Mouse (Mus musculus) retina, postnatal 1 day (tissue): ENCODE data around the gene Aipl1.

Source experiments
- DNase-seq: peaks from one replicate; pipeline ENCODE4 v3.0.0-alpha.2; 2012

The Aipl1 gene

DNA sequence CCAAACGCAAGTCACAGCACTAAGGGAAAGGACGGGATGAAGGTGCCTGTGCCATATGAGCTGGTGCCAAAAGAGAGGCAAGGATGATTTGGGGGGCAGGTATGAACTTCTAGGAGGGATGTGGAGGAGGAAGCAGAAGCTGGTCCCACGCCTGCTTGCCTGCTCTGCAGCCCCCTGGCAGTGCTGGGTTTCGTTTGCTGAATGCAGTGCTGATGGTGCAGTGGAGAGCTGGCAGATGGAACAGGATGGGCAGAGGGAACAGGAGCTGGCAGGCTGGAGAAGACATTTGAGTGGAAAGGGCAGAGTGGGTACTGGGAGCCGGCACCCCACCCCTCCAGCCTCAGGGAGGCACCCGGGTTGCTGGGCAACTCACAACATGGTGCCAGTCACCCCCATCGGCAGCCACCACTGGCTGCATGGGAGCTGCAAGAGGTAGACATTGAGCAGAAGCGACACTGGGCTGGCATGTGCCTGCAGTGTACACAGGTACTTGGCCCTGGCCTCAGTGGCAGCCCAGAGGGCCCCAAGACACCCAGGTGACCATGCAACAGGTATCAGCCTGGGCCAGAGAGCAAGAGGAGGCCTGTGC, 12.0 kb upstream of the Aipl1 start:
- no peak for DNase-seq

DNA sequence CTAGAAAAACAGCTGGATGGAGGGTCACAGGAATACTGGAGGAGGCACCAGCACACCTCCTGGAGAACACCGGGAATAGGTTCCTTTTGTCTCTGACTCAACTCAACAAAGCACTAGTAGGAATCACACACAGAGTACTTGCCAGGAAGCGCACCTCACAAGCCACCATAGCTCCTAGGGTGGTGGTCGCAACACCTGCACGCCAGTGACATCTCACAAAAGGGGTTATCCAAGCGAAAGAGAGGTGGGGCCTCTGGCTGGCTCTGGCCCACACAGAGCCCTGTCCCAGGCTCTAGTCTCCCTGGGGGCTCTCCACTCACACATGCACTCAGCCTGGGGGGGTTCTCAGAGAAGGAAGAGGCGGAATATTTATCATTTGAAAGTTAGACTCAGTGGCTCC, 11.4 kb upstream of the Aipl1 start:
- DNase-seq = no peak

DNA sequence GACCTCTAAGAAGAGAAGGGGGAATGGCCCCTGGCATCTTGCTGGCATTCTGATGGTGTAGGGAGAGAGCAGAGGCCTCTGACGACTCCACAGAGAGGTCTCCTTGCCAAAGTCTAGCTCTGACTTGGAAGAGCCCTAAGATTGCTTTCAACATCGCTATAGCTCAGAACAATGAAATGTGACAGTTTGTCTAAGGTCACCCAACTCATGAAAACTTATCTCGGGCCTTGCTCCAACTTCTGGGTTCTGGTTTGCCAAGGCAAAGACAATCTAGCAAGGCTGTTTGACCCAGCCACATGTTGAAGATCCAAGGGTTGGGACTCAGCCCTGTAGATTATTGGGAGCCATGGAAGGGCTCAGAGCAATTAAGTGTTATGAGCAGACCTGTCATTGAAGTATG, 6.9 kb upstream of the Aipl1 start:
- DNase-seq = no peak

DNA sequence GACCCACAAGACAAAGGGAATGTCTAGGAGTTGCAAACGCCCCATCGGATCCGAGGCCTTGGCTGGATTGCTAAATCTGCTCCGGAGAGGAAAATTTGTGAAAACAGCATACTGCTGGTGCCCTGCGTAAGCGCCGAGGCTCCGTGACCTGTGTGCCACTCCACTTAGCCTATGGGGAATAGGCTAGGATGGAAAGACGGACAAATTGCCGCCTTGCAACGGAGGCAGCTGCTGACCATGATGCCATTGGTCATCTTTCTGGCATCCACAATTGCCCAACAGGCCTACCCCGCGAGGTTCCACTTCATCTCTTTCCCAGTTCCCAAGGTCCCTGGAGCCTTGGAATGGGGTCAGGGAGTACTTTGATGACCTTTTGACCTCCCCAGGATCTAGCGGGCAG, 5.3 kb upstream of the Aipl1 start:
- DNase-seq = peak; percentile 36

DNA sequence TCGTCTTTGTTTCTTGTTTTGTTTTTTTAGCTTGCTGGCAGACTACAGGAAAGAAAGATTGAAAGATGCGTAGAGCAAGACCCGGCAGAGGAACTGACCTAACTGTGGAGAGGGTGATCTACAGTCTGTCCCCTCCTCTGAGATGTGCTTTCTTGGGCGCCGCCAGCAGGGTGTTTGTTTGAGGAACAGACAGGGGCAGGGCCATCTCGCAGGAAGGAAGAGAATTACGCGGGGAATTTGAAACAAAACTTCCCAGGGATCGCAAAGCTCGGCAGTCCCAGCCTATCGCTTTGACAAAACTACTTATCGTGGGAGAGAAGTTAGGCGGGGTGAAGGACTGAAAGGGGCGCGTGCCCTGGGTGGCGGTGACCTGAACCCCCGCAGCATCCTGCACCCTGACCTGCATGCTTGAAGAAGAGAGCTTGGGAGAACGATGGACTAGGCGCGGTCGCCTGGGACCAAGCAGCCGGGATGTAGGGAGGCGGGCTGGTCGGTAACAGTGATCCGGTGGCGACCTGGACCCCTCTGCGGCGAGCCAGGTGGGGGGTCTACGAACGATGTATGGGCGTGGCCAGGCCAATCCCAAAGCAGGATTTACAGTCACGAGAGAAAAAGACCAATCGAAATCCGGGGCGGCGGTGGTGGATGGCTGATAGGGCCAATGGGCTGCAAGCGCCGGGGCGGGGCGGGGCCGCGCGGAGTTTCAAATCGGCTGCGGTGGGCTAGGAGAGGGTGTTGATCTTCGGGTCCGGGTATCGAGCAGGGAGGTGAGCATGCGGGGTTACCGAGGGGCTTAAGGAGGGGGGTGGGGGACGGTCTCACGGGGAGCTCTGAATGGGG, 4.7 kb upstream of the Aipl1 start, which contains the start of gene Pimreg:
Gene Pimreg, plus strand, starts transcription at position 265 of the 840 bp plus-strand sequence.
- peak; percentile 95 for DNase-seq

DNA sequence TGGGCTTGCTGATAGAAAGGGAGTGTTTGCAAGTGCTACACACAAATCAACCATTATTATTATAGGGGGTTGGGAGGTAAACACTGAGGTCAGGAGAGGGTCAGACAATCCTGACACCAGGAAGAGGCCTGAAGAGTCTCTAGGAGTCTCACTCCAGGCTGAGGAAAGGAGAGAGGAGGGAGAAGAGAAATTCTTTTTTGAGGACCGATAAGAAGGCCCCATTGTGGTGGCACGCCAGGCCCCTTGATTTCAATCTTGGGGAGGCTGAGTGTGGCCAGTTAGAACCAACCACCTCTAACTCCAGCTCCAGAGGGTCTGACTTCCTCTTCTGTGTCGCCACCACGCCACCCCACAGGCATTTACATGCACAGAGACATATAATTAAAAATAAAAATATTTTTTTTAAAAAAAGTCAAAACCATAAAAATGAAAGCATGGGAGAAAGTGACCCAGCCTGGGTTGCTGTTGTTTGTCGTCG, 4.0 kb upstream of the Aipl1 start:
- DNase-seq = no peak

DNA sequence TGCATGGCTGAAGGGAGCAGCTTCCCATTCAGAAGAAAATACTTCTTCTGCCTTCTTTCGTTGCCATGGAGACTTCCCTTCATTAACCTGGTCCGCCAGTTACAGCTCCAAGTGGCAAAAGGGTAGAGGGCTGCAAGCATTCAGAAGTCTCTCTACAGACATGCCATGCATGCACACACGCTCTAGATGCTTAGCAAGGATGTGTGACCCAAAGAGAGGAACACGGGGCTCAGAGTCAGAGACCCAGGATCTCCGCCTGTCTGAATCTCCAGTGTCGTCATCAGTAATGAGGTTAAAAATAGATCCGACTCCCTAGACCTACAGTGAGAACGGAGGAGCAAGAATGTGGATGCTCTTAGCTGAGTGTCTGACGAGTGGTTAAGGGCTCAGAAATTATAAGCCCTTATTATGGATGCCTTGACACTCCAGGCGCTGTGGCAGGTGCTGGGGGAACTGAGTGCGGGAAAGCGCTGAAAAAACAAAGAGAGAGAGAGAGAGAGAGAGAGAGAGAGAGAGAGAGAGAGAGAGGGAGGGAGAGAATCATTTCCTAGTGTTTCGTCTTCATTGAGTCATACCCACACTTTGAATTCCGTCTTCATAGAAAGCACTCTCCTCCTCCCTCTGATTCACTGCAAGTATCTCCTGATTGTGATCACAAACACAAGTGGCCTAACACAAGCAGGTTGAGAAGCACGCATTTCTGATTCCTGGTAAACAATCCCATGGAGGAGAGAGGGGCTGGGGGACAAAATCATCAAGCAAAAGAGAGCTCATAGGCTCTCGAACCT, 2.5 kb upstream of the Aipl1 start:
- peak; percentile 55 for DNase-seq

DNA sequence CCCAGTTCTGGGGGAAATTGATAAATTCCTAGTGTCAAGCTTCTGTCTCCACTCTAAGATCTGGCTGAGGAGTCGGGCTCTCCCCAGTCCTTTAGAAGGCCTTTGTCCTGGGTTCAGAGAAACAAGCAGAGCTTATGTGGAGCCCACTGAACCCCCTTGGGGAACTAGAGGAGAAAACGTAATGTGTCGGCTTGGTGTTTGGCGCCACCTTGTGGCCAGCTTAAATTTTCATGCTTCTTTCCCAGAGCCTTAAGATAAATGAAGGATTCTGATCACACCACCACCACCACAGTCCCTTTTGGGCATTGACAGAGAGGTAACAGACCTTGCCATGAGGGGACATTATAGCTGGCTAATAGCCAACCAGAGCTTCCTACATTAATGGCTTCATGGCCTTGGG, 687 bp upstream of the Aipl1 start:
- DNase-seq = peak; percentile 90

DNA sequence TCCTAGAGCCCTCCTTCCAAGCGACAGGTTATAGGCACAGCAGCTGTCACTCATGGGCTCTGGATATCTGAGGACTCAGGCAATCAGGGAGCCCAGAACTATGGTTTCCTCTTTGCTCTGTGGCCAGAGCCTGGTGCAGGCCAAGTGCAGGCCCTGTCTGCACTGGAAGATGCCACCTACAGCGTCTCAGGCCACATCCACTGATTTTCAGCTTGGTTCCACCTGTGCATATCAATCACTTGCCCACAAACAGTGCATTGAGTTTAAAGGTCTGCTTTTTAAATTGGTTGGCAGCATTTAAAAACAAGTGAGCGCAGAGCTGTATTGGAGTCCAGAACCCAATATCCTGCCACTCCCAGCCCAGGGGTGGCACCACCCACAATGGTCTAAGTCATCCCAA, 4.7 kb downstream of the Aipl1 start:
- no peak for DNase-seq

DNA sequence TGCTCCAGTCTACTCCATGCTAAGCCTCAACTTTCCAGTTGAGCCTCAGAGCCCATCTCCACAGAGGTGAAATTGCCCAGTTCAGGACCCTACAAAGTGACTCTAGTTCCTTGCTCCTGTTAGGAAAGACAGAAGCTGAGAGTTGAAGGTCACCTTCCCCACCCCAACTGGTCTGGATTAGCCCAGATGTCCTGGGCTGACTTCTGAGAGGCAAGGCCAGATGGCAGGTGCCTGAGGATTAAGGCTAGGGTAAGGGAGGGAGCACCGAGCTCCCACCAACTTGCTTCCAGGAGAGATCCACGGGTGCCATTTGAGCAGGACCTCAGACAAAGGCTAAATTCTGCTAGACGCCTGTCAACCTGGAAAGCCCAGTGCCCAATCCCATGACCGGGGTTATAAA, 5.2 kb downstream of the Aipl1 start:
- DNase-seq = peak; percentile 65

DNA sequence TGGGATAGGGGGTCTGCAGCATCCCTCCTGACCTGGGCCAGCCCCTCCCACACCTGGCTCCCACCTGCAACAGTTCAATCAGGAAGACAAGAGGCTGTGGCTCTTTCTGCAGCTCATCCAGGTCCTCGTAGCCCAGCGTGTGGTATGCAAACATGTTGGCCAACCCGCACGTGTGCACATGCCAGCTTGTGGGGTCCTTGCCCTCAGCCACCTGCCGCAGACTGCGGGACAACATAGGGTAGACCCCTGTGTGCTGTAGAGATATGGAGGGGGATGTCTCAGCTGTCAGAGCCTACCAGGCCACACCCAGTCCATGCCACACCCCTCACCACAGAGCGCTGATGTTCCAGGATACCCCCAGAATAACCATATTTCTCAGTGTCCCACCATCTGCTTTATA, 6.0 kb downstream of the Aipl1 start:
- no peak for DNase-seq

DNA sequence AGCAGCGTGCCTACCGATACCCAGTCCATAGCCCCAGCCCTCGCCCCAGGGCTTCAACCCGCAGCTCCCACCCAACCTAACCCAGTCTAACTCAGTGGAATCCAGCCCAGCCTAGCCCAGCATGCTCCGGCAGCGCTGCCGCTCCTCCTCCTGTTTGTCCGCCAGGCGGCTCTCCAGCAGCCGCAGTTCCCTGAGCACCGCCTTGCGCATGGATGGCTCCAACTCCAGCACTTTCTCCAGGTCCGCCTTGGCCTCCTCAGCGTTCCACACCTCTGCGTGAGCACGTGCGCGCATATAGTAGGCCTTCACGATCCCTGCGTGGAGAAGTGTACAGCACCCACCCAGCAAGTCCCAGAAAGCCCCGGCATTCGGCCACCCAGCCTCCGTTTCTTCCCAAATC, 8.2 kb downstream of the Aipl1 start:
- peak; percentile 69 for DNase-seq

DNA sequence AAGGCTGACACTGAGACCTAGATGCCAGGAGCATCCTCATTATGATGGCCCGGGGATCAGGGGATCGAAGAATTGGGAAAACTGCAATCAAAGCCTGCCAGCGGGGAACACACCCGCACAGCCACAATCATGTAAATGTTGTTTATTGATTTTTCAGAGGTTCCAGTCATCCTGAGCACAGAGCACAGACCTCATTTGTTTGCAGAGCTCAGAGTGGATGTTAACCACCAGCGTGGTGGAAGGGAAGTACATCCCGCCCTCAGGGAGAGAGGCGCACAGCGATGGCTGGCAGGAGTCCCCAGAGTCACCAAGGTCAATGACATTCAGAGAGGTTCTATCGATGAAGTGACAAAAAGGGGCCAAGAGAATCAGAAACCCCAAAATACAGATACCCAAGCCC, 9.5 kb downstream of the Aipl1 start:
- no peak for DNase-seq

DNA sequence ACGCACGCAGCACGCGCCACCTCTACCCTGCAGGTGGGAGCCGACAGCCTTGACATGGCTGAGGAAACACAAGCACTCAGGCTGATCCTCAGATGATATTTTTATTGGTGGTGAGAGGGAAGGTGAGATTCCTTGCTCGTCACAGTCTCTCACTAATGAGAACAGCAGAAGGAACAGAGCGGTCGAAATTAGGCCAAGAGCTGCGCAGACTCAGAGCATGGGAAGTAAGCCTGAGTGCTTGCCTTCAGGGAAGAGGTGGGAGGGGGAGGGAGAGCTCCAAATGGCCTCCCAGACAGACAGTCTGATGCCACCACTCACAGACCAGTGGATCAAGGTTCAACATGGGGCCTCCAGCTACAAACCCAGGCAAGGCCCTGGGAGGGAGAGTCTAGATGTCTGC, 10.8 kb downstream of the Aipl1 start:
- peak; percentile 55 for DNase-seq

DNA sequence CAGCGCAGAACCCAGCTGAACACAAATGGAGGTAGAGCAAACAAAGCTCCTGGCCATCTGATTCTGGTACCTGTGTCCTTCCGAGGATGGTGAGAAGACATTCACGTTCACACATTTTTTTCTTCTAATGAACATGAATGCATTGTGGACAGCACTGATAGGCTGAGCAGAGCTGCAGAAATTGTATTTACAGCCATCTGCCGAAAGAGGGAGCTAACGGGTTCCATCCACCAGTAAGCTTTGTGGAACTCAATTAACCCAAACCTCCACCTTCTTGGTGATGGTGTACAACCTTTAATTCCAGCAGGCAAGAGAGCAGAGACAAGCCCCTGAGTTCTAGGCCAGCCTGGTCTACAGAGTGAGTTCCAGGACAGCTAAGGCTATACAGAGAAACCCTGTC, 11.5 kb downstream of the Aipl1 start:
- peak; percentile 71 for DNase-seq

DNA sequence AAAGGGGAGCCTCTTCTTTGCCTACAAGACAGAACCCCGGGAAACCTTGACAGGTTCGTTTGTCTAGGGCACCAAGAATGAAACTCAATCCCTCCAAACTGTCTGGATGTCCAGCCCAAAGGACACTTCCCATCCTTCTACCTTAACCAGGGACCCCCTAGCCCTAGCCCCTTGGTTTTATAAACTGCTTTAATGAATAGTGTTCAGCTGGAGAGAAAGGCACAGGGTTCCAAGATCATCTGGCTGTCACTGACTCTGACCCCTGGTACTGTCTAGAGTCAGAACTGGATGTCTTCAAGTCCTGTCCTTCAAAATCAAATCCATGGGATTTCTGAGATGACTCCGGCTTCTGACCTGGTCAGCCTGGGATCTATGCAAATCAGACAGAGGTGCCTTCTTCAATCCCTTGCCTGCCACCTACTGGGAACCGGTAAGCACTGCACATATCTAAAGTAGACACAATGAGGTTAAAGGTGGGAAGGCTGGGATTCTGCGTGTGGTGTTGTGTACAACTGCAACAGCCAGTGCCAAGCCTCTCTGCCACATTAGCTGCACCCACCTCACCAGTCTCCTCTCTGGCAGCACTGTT, 13.0 kb downstream of the Aipl1 start:
- peak; percentile 86 for DNase-seq

DNA sequence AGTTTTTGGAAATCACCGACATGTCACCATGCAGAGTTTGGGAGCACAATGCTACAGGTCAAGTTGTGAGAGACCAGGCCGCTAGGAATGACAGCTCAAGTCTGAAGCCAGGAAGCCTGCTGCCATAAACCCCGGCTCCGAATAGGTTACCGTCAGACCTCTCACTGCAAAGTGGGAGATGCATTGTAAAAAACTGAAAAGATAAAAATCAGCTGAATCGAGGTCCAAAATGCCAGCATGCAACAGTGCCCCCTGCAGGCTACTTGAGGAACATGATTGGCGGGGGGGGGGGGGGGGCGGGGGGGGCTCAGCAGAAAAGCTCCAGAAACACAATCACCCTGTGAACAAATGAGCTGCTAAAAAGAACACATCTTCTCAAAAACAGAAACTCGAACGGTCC, 13.7 kb downstream of the Aipl1 start:
- peak; percentile 36 for DNase-seq

DNA sequence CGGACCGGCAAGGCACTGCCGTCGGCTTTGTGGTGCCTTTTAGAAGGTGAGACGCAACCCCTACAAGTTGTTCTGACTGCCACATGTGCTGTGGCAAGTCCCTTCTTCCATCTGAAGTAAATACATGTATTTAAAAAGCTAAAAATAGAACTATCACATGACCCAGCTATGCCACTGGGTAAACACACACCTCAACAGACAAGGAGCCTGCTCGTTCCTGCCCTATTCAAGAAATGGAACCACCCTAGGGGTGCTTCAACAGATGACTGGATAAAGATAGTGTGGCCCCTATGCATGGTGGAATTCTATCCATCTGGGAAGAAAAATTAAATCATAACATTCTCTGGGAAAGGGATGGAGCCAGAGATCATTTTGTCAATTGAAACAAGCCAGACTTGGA, 14.5 kb downstream of the Aipl1 start:
- DNase-seq = no peak

DNA sequence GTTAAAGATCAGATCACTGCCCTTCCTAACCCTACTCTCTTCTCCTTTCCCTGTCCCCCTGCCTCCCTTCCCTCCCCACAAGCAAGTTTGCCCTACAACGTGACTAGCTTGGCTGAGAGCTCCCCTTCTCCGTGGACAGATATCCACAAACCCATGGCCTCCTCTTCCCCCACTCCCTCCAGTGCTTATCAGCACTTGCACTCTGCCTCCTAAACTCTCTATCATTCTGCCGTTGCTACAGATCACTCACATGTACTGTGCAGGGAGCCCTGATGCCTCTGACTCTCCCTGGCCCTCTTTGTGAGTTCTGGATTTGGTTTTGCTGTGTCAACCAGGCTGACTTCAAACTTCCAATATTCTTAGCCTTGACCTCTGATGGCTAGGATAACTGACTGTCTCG, 16.3 kb downstream of the Aipl1 start:
- DNase-seq = no peak

DNA sequence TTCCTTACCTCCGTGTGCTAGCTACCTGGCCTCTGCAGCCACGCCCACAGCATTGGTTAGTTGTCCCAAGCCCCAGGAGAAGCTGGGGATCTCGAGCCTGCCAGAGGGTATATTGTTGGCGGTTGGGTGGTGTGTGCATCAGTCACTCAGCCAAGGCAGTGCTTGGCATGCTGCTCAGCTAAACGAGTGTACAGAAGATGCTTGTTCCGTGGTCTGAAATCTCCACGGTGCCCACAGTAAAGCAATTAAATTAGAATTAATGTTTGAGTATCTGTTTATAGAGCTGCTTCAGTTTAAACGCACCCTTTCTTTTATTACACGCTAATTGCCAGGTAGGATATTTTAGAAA, 20.1 kb downstream of the Aipl1 start:
- DNase-seq = no peak

DNA sequence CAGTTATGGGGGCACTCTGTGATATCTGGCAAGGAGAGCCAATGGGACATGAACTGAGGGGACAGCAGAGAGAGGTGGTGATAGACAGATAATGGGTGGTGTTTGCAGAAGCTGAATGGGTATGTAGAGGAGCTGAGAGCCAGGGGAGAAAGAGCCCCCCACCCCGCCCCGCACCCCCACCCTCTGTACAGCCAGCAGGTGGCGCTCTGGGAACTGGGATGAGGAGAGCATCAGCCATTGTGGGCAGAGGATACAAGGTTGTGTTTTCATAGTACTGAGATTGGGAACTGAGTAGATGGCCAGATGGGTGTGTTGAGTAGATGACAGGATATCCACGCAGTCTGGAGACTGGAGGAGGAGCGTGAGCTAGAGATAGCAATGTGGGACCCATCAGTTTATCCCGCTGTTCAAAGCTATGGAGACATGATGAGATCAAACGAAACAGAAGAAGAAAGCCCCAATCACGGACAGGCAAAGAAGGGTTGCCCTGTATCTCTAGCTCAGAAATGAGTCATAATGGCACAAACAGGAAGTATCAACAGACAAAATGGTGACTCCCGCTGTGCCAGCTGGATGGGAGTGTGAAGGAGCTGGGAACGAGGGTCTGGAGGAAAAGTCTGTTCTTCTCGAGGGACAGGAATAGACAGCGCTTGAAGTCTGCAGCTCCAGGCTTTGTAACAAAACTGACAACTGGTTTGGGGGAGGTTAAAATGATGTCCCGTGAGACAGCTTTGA, 20.6 kb downstream of the Aipl1 start:
- no peak for DNase-seq

DNA sequence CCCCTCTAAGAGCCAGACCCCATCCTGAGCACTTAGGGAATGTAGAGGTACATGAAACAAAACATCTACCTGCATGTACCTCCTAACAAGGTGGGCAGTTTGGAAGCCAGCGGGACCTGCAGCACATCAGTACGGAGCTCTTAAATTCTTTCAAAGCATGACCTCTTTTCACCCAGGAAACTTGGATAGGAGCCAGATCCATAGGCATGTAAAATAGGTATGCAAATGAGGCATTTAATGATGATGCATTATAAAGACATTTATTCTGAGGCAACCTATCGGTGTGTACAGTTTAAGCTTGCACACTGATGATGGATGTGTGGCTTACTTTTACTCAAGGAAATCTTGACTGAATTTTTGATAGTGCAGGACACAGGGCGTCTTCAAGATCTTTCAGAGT, 22.6 kb downstream of the Aipl1 start:
- DNase-seq = no peak

DNA sequence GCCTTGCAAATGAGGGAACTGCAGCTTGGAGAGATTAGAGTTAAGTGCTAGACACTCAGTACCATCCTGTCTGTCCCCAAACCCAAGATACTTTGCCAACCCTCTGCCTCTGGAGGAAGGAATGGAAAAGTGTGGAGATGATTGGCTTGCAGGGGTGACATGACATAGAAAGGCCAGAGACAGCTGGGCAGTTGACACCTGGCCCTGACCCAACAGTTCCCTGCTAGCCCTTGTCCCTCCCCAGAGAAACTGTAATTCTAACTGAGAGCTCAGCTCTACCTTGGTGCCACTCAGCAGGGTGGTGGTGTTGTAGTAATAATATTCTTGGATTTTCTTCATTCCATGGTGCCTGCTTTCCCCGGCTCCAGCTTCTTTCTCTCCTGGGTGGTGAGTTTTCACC, 25.4 kb downstream of the Aipl1 start:
- DNase-seq = no peak
